Mouse (Mus musculus): ENCODE data around the gene Uba52. TPM values are rescaled to one million over a fixed set of nuclear protein-coding genes. Genes with fewer than 3 reads are reported as not detected.

Uba52 gene
- 882 and 891 TPM in 2 replicates for polyA plus RNA-seq (2016; fragmentation: Nextera tagmentation; extraction: Ambion mirVana)

- peaks cover 52% of the 10 kb centered on the region for H3K36me3 ChIP-seq
- ATAC-seq (ENCODE audit: insufficient number of reproducible peaks, insufficient read depth, low FRiP score, low TSS enrichment, low read depth): peak; percentile 62
- peaks cover 19% of the 10 kb centered on the region for H3K4me1 ChIP-seq (replicated peaks)
- 1% methylated on average over 74 of the region's 74 CpGs for WGBS
- no peaks in the 10 kb centered on the region for H3K9me3 ChIP-seq
- peak within 1 kb of the TSS; percentile 96 for H3K27ac ChIP-seq
- H3K27me3 ChIP-seq: no peaks in the 10 kb centered on the region
- H3K9ac ChIP-seq (replicated peaks): peak within 1 kb of the TSS; percentile 97
- H3K4me2 ChIP-seq: peak within 1 kb of the TSS; percentile 99
- peak within 1 kb of the TSS; percentile 99 for H3K4me3 ChIP-seq (replicated peaks)
Measured at GRCm38 (mm10) chr8:70510228-70510915, at the start of gene Uba52. Gene Uba52 (minus strand): TSS chr8:70510801.

- H3K27me3 ChIP-seq: no peaks in the 10 kb centered on the region
- ATAC-seq (ENCODE audit: insufficient number of reproducible peaks, insufficient read depth, low FRiP score, low TSS enrichment, low read depth): no peak
- 74% methylated on average over 2 of the region's 2 CpGs for WGBS
Measured at GRCm38 (mm10) chr8:70560096-70560495, 49.5 kb upstream of the Uba52 start.

GRCm38 (mm10) chr8:70558983-70559382 lies 48.4 kb upstream of the Uba52 start:
- H3K9me3 ChIP-seq: no peaks in the 10 kb centered on the region
- 0 out of 2 replicates have a peak, but pooled peaks cover 3% of the 10 kb centered on the region for H3K4me1 ChIP-seq (replicated peaks)
- ATAC-seq (ENCODE audit: insufficient number of reproducible peaks, insufficient read depth, low FRiP score, low TSS enrichment, low read depth): no peak
- no peaks in the 10 kb centered on the region for H3K27me3 ChIP-seq
- no peak overlapping the region for H3K27ac ChIP-seq
- 84% methylated on average over 3 of the region's 3 CpGs for WGBS
- H3K4me2 ChIP-seq: no peak overlapping the region
- H3K4me3 ChIP-seq (replicated peaks): no peak overlapping the region
- peaks cover 9% of the 10 kb centered on the region; the same call in 1 of the 2 replicates for H3K36me3 ChIP-seq
- no peak overlapping the region for H3K9ac ChIP-seq (replicated peaks)

More at GRCm38 (mm10) chr8:70560096-70560495, 49.5 kb upstream of the Uba52 start:
- Histone ChIP-seq H3K36me3 (peaks cover 7% of the 10 kb centered on the region; the same call in 1 of the 2 replicates), H3K27ac (no peak overlapping the region), H3K9me3 (no peaks in the 10 kb centered on the region), H3K4me1 (replicated peaks) (peaks cover 7% of the 10 kb centered on the region), H3K4me2 (no peak overlapping the region), H3K9ac (replicated peaks) (no peak overlapping the region), H3K4me3 (replicated peaks) (no peak overlapping the region)

GRCm38 (mm10) chr8:70558334-70558733 lies 47.7 kb upstream of the Uba52 start:
- H3K27me3 ChIP-seq: no peaks in the 10 kb centered on the region
- H3K27ac ChIP-seq: 0 out of 2 replicates have a peak overlapping the region, but pooled peaks have one; percentile 7
- no peak overlapping the region for H3K4me3 ChIP-seq (replicated peaks)
- H3K4me1 ChIP-seq (replicated peaks): peaks cover 9% of the 10 kb centered on the region; the same call in 1 of the 2 replicates
- no peaks in the 10 kb centered on the region for H3K9me3 ChIP-seq
- WGBS: 79% methylated on average over 4 of the region's 4 CpGs
- H3K36me3 ChIP-seq: peaks cover 9% of the 10 kb centered on the region; the same call in 1 of the 2 replicates
- no peak for ATAC-seq (ENCODE audit: insufficient number of reproducible peaks, insufficient read depth, low FRiP score, low TSS enrichment, low read depth)
- H3K9ac ChIP-seq (replicated peaks): no peak overlapping the region; the same call in 1 of the 2 replicates
- no peak overlapping the region for H3K4me2 ChIP-seq

- WGBS: 85% methylated on average over 4 of the region's 4 CpGs
- no peak overlapping the region for H3K27ac ChIP-seq
- no peak overlapping the region for H3K4me2 ChIP-seq
- H3K27me3 ChIP-seq: no peaks in the 10 kb centered on the region
- H3K36me3 ChIP-seq: peaks cover 9% of the 10 kb centered on the region; the same call in 1 of the 2 replicates
- H3K9ac ChIP-seq (replicated peaks): no peak overlapping the region
- no peak overlapping the region for H3K4me3 ChIP-seq (replicated peaks)
- H3K4me1 ChIP-seq (replicated peaks): peaks cover 10% of the 10 kb centered on the region; the same call in 1 of the 2 replicates
- no peak for ATAC-seq (ENCODE audit: insufficient number of reproducible peaks, insufficient read depth, low FRiP score, low TSS enrichment, low read depth)
- no peaks in the 10 kb centered on the region for H3K9me3 ChIP-seq
Measured at GRCm38 (mm10) chr8:70555079-70555747, 44.6 kb upstream of the Uba52 start.

GRCm38 (mm10) chr8:70553740-70554139 lies 43.1 kb upstream of the Uba52 start:
- H3K4me2 ChIP-seq: no peak overlapping the region
- no peaks in the 10 kb centered on the region for H3K27me3 ChIP-seq
- H3K27ac ChIP-seq: no peak overlapping the region
- H3K4me1 ChIP-seq (replicated peaks): peaks cover 10% of the 10 kb centered on the region; the same call in 1 of the 2 replicates
- no peak for ATAC-seq (ENCODE audit: insufficient number of reproducible peaks, insufficient read depth, low FRiP score, low TSS enrichment, low read depth)
- H3K36me3 ChIP-seq: peaks cover 9% of the 10 kb centered on the region; the same call in 1 of the 2 replicates
- H3K9ac ChIP-seq (replicated peaks): no peak overlapping the region
- H3K9me3 ChIP-seq: no peaks in the 10 kb centered on the region
- H3K4me3 ChIP-seq (replicated peaks): no peak overlapping the region

GRCm38 (mm10) chr8:70552836-70553235 lies 42.2 kb upstream of the Uba52 start:
- Histone ChIP-seq H3K9me3 (no peaks in the 10 kb centered on the region), H3K36me3 (peaks cover 9% of the 10 kb centered on the region; the same call in 1 of the 2 replicates), H3K4me3 (replicated peaks) (no peak overlapping the region), H3K27me3 (no peaks in the 10 kb centered on the region), H3K4me2 (no peak overlapping the region), H3K9ac (replicated peaks) (0 out of 2 replicates have a peak overlapping the region, but pooled peaks have one; percentile 2), H3K27ac (no peak overlapping the region), H3K4me1 (replicated peaks) (peaks cover 7% of the 10 kb centered on the region; the same call in 1 of the 2 replicates)
- ATAC-seq (ENCODE audit: insufficient number of reproducible peaks, insufficient read depth, low FRiP score, low TSS enrichment, low read depth): no peak
- 76% methylated on average over 1 of the region's 1 CpGs for WGBS

- Histone ChIP-seq H3K4me2 (no peak overlapping the region), H3K27ac (no peak overlapping the region), H3K9ac (replicated peaks) (no peak overlapping the region), H3K4me3 (replicated peaks) (no peak overlapping the region), H3K36me3 (peaks cover 9% of the 10 kb centered on the region; the same call in 1 of the 2 replicates), H3K27me3 (no peaks in the 10 kb centered on the region), H3K9me3 (no peaks in the 10 kb centered on the region), H3K4me1 (replicated peaks) (peaks cover 7% of the 10 kb centered on the region; the same call in 1 of the 2 replicates)
- 76% methylated on average over 3 of the region's 3 CpGs for WGBS
- no peak for ATAC-seq (ENCODE audit: insufficient number of reproducible peaks, insufficient read depth, low FRiP score, low TSS enrichment, low read depth)
Measured at GRCm38 (mm10) chr8:70551558-70552161, 41.1 kb upstream of the Uba52 start.

GRCm38 (mm10) chr8:70549412-70550184 lies 39.0 kb upstream of the Uba52 start:
- WGBS: 95% methylated on average over 10 of the region's 10 CpGs
- Histone ChIP-seq H3K9me3 (no peaks in the 10 kb centered on the region), H3K4me3 (replicated peaks) (no peak overlapping the region), H3K27ac (no peak overlapping the region), H3K36me3 (0 out of 2 replicates have a peak, but pooled peaks cover 4% of the 10 kb centered on the region), H3K9ac (replicated peaks) (no peak overlapping the region), H3K27me3 (no peaks in the 10 kb centered on the region), H3K4me2 (no peak overlapping the region), H3K4me1 (replicated peaks) (peaks cover 7% of the 10 kb centered on the region; the same call in 1 of the 2 replicates)
- ATAC-seq (ENCODE audit: insufficient number of reproducible peaks, insufficient read depth, low FRiP score, low TSS enrichment, low read depth): no peak

GRCm38 (mm10) chr8:70547762-70548161 lies 37.2 kb upstream of the Uba52 start:
- Histone ChIP-seq H3K9me3 (no peaks in the 10 kb centered on the region), H3K36me3 (0 out of 2 replicates have a peak, but pooled peaks cover 11% of the 10 kb centered on the region), H3K4me2 (no peak overlapping the region), H3K4me3 (replicated peaks) (no peak overlapping the region), H3K27me3 (no peaks in the 10 kb centered on the region), H3K4me1 (replicated peaks) (no peaks in the 10 kb centered on the region), H3K27ac (no peak overlapping the region), H3K9ac (replicated peaks) (no peak overlapping the region)
- no peak for ATAC-seq (ENCODE audit: insufficient number of reproducible peaks, insufficient read depth, low FRiP score, low TSS enrichment, low read depth)
- 87% methylated on average over 6 of the region's 6 CpGs for WGBS
